Mouse (Mus musculus) forelimb bud, embryonic 11.5 days (tissue): ENCODE measurements at regions not wholly inside any gene's neighbourhood (a gene's known extent, or its start where the extent isn't known, plus 50 kb on each side); places are given as distances from the start of the nearest gene placed in this dataset.

ENCODE experiments used
- DNase-seq: peaks from one replicate; pipeline ENCODE4 v3.0.0-alpha.2; 2012; ENCODE audit warnings: low read depth, low spot score

DNA sequence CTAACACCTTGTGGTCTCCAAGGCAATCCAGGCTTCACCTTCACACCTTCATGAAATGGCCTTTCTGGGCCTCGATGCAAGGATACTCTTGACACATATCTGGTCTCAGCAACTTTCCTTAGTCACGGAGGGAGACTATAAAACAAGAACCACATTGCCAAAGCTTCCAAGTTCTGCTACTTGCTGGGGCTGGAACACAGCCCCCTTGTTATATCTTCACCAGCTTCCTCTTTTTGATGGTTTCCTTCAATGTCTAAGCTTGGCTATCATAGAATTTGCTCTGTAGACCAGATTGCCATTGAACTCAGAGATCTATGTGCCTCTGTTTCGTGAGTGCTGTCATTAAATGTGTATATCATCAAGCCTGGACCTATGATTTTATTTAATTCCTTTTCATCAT, 530.7 kb upstream of the Zeb2 start:
- no peak for DNase-seq

DNA sequence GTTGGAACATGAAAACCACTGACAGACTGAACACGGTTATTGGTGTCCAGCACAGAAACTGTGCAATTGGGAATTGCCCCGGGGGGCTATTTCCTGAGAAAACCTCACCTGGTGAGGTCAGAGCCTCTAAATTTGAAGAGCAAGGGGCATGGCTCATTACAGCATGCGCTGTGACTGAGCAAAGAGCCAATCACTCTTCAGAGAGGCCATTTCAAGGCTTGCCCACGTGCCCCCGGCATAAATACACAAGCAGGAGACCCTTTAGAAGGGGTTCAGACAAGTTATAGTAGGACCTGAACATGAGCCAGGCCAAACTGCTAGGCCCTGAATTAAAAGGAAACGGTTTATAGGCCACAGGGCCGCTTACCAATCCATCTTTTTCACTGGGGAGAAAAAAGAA, 512.9 kb upstream of the Zeb2 start:
- peak; percentile 61 for DNase-seq

DNA sequence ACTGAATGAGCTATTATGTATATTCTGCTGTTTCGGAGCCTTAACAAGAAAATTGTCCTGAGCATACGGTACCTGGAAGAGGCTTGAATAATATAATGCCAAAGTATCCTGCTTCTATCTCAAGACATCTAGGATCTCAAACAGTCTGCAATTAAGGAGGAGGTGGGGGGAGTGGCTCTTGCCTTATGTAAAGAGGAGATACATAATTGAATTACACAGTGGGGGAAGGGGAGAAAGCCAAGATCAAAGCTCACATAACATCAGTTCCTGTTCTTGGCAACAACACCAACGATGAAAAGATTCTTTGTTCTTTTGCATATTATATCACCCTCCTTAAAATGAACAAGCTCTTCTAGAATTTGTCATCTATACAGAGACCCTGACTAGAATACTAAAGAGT, 512.4 kb upstream of the Zeb2 start:
- DNase-seq: no peak

DNA sequence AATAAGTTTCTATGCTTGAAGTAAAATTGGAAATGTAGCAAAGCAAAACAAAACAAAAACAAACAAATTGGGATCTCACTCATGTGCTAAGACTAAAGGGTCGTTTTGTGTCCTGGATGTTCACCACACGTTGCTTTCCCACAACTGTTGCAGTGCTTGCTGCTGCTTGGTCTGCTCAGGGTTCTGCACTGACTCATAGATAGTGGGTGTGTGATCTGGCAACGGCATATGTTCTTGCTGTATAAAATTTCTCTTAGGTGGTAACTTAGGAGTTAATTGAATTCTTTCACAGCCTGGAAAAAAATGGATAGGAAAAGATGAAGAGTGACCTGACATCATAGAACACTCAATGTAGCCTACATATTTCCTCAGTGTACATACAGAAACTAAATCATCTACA, 505.9 kb upstream of the Zeb2 start:
- DNase-seq: no peak

DNA sequence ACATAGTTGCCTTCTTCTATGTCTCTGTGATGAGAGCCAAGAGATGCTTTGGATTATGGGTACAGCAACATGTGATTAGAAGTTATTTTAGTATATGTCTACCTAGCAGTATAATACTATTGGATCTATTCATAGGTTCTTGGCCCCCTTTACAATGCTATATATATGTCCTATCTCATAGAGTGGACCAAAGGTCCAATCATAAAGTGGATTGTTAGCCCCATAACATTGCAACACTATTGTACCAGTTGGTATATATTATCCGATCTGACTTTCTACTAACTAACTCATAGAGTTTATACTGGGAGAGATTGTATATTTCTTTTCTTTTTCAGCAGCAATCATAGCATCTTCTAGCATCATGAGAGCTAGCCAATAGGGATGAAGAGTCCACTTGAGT, 491.7 kb upstream of the Zeb2 start:
- no peak for DNase-seq

DNA sequence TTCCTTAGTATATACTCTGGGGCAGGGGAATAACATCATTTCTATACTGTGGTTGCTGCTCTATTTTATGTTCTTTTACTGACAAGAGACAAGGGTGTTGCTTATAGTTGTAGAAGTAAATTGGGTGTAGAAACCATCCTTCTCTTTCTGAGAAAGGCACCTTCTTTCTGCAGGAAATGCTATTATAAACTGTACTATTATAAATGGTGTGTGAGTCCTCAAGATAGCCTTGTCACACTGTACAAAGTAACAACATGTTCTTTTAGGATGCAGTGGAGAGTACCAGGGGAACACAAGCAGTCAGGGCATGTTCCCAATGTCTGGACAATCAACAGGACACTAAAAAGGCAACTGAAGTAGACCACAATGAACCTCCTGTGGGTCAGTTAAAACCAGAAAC, 490.2 kb upstream of the Zeb2 start:
- DNase-seq: no peak

DNA sequence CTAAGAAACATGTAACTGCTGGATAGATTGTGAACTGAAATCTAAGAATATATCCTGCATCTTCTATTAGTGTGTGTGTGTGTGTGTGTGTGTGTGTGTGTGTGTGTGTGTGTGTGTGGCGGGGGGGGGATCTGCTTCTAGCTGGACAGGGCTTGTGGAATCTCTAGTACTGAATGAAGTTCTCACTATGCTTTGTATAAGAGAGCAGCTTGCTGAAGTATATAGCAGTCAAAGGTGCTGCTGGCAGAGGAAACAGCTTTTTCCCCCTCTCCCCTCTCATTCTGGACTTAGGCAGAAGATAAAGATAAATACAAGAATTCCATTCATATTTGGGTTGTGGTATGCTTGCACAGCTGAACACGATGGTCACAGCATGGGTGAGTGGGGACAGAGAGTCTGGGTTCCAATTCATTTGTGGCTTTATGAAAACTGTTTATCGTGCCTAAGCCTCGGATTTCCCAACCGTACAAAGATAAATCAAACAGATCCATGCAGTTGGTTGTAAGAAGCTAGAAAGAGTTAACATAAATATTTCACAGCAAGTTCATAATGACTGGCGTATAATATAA, 484.2 kb upstream of the Zeb2 start:
- no peak for DNase-seq

DNA sequence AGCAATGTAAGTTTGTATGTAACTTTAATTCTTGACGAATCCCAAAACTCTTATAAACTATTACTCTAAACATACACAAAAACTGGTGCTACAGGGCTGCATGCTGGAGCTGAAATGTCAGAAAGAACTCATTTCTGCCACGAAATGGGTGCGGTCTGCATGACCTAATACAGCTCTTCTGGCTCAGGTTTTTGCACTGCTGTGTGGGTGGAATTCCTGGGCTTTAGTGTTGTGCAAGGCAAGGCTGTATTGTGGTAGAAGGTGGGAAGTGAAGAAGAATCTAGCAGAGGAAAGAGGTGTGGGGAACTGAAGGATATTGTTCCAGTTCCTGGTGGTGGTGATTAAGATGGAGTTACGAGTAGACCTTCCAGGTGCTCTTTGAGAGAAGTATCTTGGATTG, 476.6 kb upstream of the Zeb2 start:
- no peak for DNase-seq

DNA sequence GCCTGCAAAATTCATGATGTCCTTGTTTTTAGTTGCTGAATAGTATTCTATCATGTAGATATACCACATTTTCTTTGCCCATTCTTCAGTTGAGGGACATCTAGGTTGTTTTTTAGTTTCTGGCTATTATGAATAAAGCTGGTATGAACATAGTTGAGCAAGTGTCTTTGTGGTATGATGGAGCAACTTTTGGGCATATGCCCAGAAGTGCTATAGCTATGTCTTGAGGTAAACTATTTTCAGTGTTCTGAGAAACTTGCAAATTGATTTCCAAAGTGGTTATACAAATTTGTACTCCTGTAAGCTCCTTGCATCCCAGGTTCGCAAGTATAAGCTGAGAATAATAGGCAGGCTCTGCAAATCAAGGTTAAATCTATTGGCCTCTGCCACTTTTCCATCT, 473.8 kb upstream of the Zeb2 start:
- no peak for DNase-seq

DNA sequence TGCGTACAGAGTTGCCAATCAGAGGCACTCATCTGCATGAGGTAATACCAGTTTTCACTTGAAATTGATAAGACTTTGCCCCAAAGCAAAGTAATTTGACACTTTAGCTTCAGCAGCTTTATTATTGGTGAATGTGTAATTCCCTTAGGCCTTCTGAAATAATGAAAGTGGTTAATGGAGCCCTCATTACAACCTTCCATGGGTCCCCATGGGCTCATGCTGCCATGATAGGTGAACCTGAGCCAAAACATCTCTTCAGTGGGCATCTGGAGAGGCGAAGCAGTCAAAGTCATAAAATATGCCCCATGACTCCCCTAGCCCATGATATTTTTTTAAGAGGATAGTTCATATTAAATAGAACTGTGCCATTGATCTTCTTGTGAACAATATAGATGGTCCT, 471.1 kb upstream of the Zeb2 start:
- no peak for DNase-seq

DNA sequence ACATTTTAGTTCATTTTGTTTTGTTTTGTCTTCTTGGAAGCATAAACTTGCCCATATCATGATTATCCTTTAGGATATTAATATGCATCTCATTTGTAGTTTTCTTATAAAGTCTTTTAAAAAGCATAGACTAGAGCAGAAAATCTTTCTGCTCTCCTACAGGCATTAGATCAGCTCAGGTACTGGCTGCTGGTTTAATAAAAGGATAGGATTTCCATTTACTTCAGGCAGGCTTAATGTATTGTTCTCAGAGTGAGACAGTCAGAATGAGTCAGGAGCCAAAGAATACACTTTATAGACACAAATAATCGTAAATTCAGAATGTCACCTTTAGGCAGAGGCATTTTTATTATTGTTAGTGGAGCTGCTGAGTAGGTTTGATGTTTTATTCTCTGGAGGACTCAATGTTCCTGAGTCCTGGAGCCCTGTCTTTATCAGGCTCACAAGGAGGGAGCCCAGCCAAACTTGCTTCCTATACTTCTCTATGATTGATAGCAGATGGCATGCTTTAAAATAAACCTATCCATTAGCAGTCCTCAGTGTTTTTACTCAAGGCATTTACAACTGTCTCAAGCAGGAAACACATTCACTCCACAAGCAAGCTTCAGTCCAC, 469.5 kb upstream of the Zeb2 start:
- peak; percentile 12 for DNase-seq

DNA sequence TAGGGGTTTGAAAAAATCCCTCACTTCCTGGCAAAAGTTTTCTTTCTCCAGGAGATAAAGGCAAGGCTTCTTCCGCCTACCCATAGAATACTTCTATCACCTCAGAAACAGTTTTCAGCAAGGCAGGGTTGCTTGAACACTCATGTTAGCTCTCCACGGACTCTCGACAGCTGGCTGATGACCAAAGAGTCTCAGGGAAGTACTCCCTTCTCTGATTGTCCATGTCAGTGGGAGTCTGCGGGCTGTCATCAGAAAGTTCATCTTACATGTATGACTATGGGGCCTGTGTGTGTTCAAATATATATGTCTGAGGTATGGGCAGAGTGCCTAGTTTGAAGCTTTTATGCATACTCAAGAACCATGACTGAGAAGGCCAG, 464.3 kb upstream of the Zeb2 start:
- no peak for DNase-seq

DNA sequence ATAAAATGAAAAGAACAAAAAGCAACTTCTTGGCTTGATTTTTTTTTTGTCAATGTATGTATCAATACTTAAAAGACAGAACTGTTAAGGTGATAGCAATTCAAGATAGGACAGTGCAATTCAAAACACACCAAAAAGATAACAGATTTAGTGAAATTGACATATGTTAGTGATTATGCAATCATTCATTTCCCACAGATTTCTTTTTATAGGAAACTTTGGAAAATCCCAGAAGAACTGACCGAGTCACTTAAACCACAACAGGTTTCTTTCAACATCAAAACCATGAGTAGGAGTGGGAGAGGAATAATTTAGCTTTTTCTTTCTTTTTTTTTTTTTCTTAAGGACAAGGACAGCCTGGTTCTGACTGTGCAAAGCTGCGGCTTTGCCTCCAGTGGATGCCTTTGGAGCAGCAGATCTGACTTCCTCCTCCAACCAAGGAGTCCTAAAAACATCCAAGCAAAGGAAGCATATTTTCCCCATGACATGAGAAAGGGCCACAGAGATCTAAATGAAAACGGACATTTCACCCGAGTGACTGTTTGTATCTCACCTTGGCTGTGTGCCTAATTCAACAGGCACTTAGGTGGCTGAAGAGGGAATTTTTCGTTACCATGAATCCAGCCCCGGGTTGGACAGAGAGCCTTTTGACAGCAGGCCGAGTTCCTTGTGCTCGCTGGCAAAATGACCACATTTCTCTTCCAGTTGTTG, 463.8 kb upstream of the Zeb2 start:
- no peak for DNase-seq

DNA sequence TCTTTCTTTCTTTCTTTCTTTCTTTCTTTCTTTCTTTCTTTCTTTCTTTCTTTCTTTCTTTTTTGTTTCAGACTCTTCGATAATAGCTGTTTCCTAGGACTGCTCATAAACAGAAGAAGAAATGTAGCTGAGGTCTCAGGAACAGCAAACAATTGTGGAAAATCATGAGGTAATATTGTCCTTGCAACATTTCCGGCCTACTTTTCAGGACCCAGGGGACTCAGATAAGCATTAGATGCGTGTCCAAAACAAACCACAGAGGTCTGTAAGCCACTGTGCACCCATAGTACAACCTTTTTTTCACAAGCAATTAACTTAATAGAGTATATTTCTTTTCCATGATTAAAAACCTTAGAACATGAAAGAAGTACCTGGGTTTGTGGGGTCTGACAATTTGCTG, 455.7 kb upstream of the Zeb2 start:
- DNase-seq: no peak

DNA sequence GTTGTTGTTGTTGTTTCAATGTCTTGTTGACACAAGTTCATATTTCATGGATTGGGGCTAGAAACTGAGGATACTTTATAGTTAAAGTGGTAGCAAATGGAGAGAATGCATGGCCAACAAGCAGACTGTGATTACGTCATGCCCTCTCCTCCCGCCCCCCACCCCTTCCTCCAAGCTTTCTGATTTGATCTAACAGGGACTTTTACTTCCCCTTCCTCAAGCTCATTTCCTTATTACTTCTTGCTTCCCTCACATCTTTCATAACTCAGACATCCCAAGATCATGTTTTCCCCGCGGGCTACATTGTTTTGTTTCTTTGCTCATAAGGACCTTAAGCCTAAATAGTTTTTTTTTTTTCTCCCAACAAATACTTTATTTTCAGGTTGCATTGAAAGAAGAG, 437.5 kb upstream of the Zeb2 start:
- DNase-seq: no peak

DNA sequence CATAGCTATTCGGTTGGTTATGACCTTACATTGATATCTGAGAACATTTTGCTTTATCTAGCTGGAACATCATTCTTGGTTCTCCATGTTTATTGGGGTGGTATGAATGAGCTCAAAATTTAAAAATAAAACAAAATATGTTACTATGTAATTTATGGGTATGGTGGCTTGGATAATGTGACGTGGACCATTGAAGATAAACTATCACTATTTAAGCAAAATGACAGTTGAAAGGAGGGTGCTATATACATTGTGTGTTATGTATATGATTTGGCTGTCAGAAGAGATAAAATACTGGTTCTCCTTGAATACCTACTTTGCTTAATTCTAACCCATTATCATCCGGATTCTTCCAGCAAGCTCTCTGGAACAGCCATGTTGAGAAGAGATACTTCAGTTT, 424.2 kb upstream of the Zeb2 start:
- no peak for DNase-seq

DNA sequence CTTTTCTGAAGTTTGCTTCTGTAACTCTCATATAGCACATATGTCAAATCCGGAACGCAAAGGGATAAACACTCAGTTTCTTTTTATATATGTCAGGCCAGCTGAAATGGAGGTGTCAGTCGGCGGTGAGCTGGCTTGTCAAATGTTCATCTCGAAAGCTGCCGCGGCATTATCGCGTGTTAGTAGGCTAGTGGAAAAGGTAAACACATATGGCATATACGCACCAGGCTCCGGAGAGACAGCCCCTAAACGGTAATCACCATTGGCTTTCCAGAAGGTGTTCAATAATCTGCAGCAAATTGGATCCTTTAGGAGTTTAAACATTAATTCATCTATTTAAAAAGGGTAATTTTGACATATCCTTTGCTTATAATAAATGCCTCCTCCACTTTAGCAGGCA, 421.8 kb upstream of the Zeb2 start:
- no peak for DNase-seq

DNA sequence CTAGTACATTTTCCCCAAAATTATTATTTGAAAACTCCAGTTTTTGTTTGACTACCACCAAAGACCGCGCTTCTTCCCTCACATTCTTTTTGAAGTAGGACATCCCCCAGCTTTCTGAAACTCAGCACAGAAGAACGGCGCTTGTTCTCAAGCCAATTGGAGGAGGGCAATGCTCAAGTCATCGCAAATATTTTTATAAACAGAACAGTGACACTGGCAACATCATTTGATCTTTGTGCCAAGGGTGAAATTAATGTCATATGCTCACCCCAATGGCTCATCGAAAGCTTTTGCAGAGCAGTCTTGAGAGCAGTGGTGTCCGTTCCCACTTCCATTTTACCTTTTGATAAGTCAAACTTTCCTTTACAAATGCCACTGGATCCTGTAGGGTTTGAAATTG, 420.5 kb upstream of the Zeb2 start:
- DNase-seq: no peak

DNA sequence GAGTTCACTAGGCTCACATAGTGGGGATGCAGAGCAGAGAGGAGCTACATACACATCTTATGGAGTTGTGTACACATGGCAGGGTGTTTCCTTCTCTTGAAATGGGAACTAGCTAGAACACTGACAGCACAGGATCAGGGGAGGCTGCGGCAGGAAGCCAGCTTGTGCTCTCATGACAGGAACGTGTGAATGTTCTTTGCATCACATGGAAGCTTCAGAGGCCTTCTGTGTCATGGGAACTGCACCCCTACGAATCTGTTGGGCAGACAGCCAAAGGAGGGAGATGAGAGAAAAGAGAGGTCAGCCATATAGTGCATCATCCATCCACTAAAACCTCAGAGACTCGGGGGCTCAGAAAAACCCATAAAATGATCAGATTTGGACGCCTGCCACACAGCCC, 417.6 kb upstream of the Zeb2 start:
- no peak for DNase-seq

DNA sequence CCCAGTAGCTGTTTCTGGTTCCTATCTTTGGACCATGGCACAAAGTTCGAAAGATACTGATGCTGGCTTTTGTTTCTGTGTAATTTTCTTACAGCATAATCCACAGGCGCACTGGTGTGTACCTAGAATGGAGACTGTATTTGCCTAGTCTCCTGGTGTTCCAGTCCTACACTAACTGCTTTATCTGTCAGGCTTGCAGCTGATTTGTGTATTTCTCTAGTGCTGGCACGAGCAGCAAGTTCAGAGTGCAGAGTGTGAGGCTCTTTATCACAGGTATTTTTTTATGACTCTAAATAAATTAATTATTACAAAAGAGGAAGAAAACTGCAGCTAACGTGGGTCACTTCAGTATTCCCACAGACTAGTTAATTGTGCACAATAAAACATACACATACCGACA, 405.1 kb upstream of the Zeb2 start:
- no peak for DNase-seq

DNA sequence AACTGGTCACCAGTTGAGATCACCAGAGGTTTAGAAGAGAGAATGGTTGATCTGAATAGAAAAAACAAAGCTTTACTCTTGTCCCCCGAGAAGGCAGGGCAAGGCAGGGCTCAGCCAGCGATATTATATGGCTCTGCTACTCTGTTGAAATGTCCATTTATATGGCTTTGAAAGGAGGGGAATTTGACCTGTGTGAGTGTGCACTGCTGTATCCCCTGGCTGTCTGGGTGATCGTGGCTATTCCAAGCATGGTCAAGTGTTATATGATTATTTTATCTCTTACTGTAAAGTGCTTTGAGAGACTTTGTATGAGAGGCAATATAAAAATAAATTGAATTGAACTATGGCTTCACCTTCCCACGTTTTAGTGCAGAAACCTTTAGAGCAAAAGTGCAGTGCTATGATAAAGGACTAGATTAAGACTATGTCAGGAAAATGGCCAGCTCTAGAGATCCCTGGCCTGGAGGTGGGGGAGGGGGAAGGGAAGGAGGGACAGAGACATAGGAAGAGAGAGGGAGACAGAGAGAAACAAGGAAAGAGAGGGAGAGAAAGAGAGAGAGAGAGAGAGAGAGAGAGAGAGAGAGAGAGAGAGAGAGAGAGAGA, 402.5 kb upstream of the Zeb2 start:
- no peak for DNase-seq

DNA sequence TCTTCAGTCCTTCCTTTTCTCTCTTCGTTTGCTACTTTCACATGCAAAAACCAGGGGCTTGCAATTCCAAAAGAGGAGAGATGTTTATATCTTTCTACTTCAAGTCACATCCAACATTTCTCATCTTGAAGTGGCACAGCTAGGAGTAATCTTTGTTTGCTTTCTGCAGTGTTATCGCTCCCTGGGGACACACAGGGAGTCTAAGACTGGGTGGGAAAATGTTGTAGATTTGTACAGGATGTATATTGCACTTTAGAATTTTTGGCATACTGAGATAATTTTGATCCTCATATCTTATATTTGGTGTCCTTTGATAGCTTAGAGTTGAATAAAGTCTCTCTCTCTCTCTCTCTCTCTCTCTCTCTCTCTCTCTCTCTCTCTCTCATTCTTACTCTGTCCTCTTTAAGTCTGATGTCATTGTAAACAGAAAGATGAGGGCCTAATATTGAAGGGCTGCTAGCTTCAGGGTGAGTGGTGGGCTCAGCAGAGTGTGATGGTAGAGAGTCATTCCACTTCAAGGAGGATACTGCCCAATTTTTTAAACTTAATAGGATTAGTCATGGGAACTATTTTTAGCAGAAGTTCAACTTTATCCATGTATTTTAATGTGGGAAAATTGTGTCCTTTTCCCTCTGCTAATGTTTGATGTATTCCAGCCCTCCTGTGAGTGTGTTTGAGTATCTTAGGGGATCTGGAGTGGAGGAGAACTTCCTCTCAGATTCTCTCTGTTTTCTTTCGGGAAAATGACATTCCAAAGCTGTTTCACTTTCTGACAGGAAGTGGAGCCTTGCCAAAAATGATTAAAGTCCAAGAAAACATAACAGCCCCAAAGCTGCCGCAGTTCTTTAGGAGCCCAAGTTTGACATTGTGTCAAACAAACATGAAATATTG, 397.3 kb upstream of the Zeb2 start:
- DNase-seq: peak; percentile 23
